Mouse (Mus musculus): ENCODE measurements at regions not wholly inside any gene's neighbourhood (a gene's known extent, or its start where the extent isn't known, plus 50 kb on each side); places are given as distances from the start of the nearest gene placed in this dataset.

DNA sequence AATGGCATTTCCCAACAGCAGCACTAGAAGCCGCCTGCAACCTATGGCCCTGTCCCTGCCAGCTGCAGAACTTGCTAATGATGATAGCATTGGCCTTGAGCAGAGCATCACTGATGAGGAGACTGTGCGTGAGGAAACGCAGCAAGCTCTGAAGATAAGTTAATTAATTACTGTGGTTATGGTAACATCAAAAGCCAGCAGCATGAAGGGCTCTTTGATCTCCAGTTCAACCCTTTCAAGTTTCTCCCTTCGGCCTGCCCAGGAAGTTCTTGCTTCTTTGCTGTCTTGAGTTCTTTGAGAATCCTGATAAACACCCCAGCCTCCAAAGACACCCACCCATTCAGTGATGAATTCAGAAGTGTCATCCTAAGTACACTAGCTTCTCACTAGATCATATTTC is 121.7 kb upstream of the Akirin2 start:
- H3K36me3 ChIP-seq (ENCODE audit: control insufficient read depth, insufficient read depth, low read length, poor library complexity, severe bottlenecking): no peaks in the 10 kb centered on the region
- no peaks in the 10 kb centered on the region for H3K27me3 ChIP-seq (ENCODE audit: control insufficient read depth, insufficient read depth, low read length, poor library complexity, severe bottlenecking)
- H3K9ac ChIP-seq (ENCODE audit: low read depth, poor library complexity, severe bottlenecking): no peak overlapping the region
- H3K4me1 ChIP-seq (ENCODE audit: control insufficient read depth, insufficient read depth, low read length): no peaks in the 10 kb centered on the region
- TF ChIP-seq EP300 (IDR thresholded peaks at IDR 0.05; ENCODE audit: insufficient read depth, low read depth, low read length) (no peak), POLR2A (IDR thresholded peaks at IDR 0.05; ENCODE audit: insufficient read depth, low read length) (no peak), CTCF (IDR thresholded peaks at IDR 0.05; ENCODE audit: low read depth, low read length) (no peak)
- no peaks in the 10 kb centered on the region for H3K9me3 ChIP-seq (replicated peaks; ENCODE audit: control insufficient read depth, insufficient read depth, low read length, poor library complexity, severe bottlenecking)
- H3K4me3 ChIP-seq (ENCODE audit: low read depth, low read length): no peak overlapping the region
- H3K27ac ChIP-seq (ENCODE audit: insufficient read depth, low read length): no peak overlapping the region

DNA sequence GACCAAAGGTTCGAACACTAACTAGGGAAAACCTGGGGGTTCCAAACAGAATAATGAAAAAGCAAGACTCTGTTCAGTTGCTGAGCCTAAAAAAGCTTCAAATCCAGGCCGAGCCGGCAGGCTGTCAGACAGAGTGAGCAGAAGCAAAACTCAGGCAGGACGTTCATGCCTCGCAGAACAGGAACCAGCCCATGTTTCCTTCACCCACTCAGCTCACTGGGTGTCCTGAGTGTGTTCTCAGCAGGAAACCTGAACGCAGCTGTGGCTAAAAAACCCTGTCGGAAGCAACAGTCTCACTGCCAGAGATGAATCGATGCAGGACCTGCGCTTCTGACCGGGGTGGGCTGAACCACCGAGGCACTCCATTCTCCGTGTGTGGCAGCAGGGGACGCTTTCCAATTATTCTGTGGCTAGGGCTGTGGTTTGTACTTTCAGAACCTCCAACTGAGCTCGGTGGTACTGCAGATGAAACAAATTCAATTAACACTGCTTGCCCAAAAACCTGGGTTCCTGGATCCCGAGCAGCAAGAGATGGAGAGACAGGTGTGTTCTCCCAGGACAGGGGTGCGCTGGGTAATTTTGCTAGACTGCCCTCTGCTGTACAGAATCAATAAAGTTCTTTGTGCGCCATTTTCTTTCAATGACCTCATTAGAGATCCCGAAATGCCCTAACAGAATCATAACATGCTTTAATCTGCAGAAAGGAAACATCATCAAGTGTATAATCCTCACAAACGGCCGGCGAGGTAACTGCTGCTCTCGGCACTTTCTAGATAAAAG is 121.1 kb upstream of the Akirin2 start:
- H3K9ac ChIP-seq (ENCODE audit: low read depth, poor library complexity, severe bottlenecking): no peak overlapping the region
- H3K4me3 ChIP-seq (ENCODE audit: low read depth, low read length): no peak overlapping the region
- no peak for TF ChIP-seq POLR2A (IDR thresholded peaks at IDR 0.05; ENCODE audit: insufficient read depth, low read length)
- TF ChIP-seq CTCF (IDR thresholded peaks at IDR 0.05; ENCODE audit: low read depth, low read length): no peak
- no peak for TF ChIP-seq EP300 (IDR thresholded peaks at IDR 0.05; ENCODE audit: insufficient read depth, low read depth, low read length)
- H3K27ac ChIP-seq (ENCODE audit: insufficient read depth, low read length): no peak overlapping the region
- no peaks in the 10 kb centered on the region for H3K27me3 ChIP-seq (ENCODE audit: control insufficient read depth, insufficient read depth, low read length, poor library complexity, severe bottlenecking)
- no peaks in the 10 kb centered on the region for H3K9me3 ChIP-seq (replicated peaks; ENCODE audit: control insufficient read depth, insufficient read depth, low read length, poor library complexity, severe bottlenecking)
- no peaks in the 10 kb centered on the region for H3K36me3 ChIP-seq (ENCODE audit: control insufficient read depth, insufficient read depth, low read length, poor library complexity, severe bottlenecking)
- no peaks in the 10 kb centered on the region for H3K4me1 ChIP-seq (ENCODE audit: control insufficient read depth, insufficient read depth, low read length)

DNA sequence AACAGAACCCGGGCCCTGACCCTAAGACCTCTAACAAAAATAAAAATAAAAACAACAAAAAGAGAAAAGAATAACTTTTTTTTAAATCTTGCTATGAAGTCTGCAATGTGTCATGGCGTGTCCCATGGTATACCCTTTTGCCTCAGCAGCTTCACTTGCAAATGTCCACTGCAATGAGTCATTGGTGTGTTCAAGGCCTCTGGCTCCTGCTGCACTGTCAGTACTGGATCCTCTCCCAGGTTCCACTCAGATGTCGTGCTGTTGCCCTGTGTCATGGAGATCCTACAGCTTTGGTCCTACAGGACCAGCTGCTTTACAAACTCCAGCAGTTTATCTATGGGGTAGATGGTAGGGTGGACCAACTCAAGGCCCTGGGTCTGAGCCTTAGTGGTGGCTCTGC is 113.4 kb upstream of the Akirin2 start:
- H3K4me3 ChIP-seq (ENCODE audit: low read depth, low read length): no peak overlapping the region
- H3K27me3 ChIP-seq (ENCODE audit: control insufficient read depth, insufficient read depth, low read length, poor library complexity, severe bottlenecking): no peaks in the 10 kb centered on the region
- no peaks in the 10 kb centered on the region for H3K9me3 ChIP-seq (replicated peaks; ENCODE audit: control insufficient read depth, insufficient read depth, low read length, poor library complexity, severe bottlenecking)
- no peaks in the 10 kb centered on the region for H3K4me1 ChIP-seq (ENCODE audit: control insufficient read depth, insufficient read depth, low read length)
- TF ChIP-seq EP300 (IDR thresholded peaks at IDR 0.05; ENCODE audit: insufficient read depth, low read depth, low read length) (no peak), CTCF (IDR thresholded peaks at IDR 0.05; ENCODE audit: low read depth, low read length) (no peak), POLR2A (IDR thresholded peaks at IDR 0.05; ENCODE audit: insufficient read depth, low read length) (no peak)
- no peaks in the 10 kb centered on the region for H3K36me3 ChIP-seq (ENCODE audit: control insufficient read depth, insufficient read depth, low read length, poor library complexity, severe bottlenecking)
- no peak overlapping the region for H3K27ac ChIP-seq (ENCODE audit: insufficient read depth, low read length)
- no peak overlapping the region for H3K9ac ChIP-seq (ENCODE audit: low read depth, poor library complexity, severe bottlenecking)

DNA sequence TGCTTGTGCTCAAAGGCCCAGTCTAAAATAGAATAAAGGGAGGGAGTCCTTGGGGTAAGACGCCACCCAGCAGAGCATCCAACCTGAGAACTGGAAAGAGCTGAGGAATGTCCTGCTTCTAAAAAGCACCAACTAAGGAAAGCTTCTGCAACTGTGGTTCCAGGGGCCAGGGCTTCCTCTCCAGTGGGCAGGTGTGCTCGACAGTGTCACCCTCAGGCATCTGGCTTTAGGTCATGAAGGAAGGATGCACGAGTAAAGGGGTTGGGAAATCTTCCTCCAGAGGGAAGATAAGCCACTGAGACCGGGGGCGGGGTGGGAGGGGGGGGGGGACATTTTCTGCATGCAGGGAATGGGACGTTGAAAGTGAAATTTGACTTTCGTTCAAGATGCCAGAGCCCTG is 101.2 kb upstream of the Akirin2 start:
- Histone ChIP-seq H3K36me3 (ENCODE audit: control insufficient read depth, insufficient read depth, low read length, poor library complexity, severe bottlenecking) (no peaks in the 10 kb centered on the region), H3K9ac (ENCODE audit: low read depth, poor library complexity, severe bottlenecking) (no peak overlapping the region), H3K4me3 (ENCODE audit: low read depth, low read length) (no peak overlapping the region), H3K27ac (ENCODE audit: insufficient read depth, low read length) (no peak overlapping the region), H3K9me3 (replicated peaks; ENCODE audit: control insufficient read depth, insufficient read depth, low read length, poor library complexity, severe bottlenecking) (no peaks in the 10 kb centered on the region; the same call in 1 of the 2 replicates), H3K27me3 (ENCODE audit: control insufficient read depth, insufficient read depth, low read length, poor library complexity, severe bottlenecking) (no peaks in the 10 kb centered on the region), H3K4me1 (ENCODE audit: control insufficient read depth, insufficient read depth, low read length) (no peaks in the 10 kb centered on the region)
- TF ChIP-seq POLR2A (IDR thresholded peaks at IDR 0.05; ENCODE audit: insufficient read depth, low read length): no peak
- no peak for TF ChIP-seq CTCF (IDR thresholded peaks at IDR 0.05; ENCODE audit: low read depth, low read length)
- TF ChIP-seq EP300 (IDR thresholded peaks at IDR 0.05; ENCODE audit: insufficient read depth, low read depth, low read length): no peak

- H3K27ac ChIP-seq (ENCODE audit: insufficient read depth, low read length): no peak overlapping the region
- H3K4me1 ChIP-seq (ENCODE audit: control insufficient read depth, insufficient read depth, low read length): no peaks in the 10 kb centered on the region
- no peak overlapping the region for H3K9ac ChIP-seq (ENCODE audit: low read depth, poor library complexity, severe bottlenecking)
- H3K9me3 ChIP-seq (replicated peaks; ENCODE audit: control insufficient read depth, insufficient read depth, low read length, poor library complexity, severe bottlenecking): no peaks in the 10 kb centered on the region
- H3K27me3 ChIP-seq (ENCODE audit: control insufficient read depth, insufficient read depth, low read length, poor library complexity, severe bottlenecking): no peaks in the 10 kb centered on the region
- H3K4me3 ChIP-seq (ENCODE audit: low read depth, low read length): no peak overlapping the region
- H3K36me3 ChIP-seq (ENCODE audit: control insufficient read depth, insufficient read depth, low read length, poor library complexity, severe bottlenecking): no peaks in the 10 kb centered on the region
- no peak for TF ChIP-seq EP300 (IDR thresholded peaks at IDR 0.05; ENCODE audit: insufficient read depth, low read depth, low read length)
- TF ChIP-seq CTCF (IDR thresholded peaks at IDR 0.05; ENCODE audit: low read depth, low read length): no peak
- TF ChIP-seq POLR2A (IDR thresholded peaks at IDR 0.05; ENCODE audit: insufficient read depth, low read length): no peak
These were observed 88.1 kb upstream of the Akirin2 start for GRCm38 (mm10) chr4:34462591-34462990.

DNA sequence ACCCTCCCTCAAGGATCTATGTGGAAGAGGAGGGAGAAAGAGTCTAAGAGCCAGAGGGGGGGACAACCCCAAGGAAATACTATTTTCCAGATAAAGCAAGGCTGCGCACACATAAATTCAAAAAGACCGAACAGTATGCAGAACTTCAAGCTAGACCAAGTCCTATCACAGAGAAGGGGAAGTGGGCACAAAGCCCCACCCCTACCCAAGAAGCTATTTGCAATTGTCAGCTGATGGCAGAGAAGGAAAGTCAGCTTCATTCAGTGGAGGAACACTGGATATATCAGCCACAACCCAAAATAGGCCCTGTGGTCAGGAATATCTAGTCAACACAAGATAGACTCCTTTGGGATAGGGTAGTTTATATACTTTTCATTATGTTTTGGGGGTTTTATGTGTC is 84.9 kb upstream of the Akirin2 start:
- no peak overlapping the region for H3K9ac ChIP-seq (ENCODE audit: low read depth, poor library complexity, severe bottlenecking)
- no peak overlapping the region for H3K27ac ChIP-seq (ENCODE audit: insufficient read depth, low read length)
- no peak overlapping the region for H3K4me3 ChIP-seq (ENCODE audit: low read depth, low read length)
- no peaks in the 10 kb centered on the region for H3K9me3 ChIP-seq (replicated peaks; ENCODE audit: control insufficient read depth, insufficient read depth, low read length, poor library complexity, severe bottlenecking)
- H3K27me3 ChIP-seq (ENCODE audit: control insufficient read depth, insufficient read depth, low read length, poor library complexity, severe bottlenecking): no peaks in the 10 kb centered on the region
- H3K4me1 ChIP-seq (ENCODE audit: control insufficient read depth, insufficient read depth, low read length): no peaks in the 10 kb centered on the region
- TF ChIP-seq CTCF (IDR thresholded peaks at IDR 0.05; ENCODE audit: low read depth, low read length) (no peak), EP300 (IDR thresholded peaks at IDR 0.05; ENCODE audit: insufficient read depth, low read depth, low read length) (no peak), POLR2A (IDR thresholded peaks at IDR 0.05; ENCODE audit: insufficient read depth, low read length) (no peak)
- no peaks in the 10 kb centered on the region for H3K36me3 ChIP-seq (ENCODE audit: control insufficient read depth, insufficient read depth, low read length, poor library complexity, severe bottlenecking)
